Mouse (Mus musculus): Measurements from ENCODE around the gene Agbl3.

Agbl3 gene

DNA sequence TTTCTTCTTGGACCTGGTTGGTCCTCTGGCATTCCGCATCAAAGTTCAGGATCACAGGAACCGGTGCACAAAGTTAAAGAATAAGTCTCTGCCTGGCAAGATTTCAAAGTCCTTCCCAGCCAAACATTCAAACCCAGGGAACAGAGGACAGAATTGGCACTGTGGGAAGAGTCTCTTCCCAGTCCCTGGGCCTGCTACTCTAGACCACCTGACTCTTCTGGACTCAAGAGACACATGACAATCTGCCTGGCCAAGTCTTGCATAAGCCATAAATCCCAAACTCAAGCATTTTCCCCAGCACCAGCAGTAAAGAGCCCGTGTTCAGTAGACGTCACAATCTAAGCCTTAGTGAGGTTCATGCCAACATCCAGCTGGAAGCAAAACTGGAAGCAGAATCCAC lies 126.4 kb downstream of the Agbl3 start:
- DNase-seq (ENCODE audit: low spot score) = no peak

DNA sequence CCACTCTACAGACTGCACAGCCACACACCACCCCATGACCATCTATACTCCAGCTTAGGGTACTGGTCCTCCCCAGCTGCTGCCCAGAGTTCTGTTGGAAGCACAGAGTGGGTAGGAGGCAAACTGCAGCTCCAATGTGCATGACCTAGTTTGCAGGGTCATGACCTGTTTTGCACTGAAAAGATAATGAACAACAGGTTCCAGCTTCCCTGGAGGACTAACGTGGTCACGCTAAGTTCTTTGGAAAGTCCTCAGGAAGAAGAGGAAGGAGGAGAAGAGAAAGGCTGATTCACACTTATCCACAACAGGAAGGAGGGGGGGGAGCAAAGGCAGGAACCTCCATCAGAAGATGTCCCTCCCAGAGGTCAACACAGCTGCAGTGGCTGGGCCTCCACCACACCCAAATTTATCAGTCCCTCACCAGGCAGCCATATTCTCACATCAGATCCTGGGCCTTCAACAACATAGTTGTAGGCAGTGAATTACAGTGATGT lies 126.9 kb downstream of the Agbl3 start:
- DNase-seq (ENCODE audit: low spot score) = no peak

DNA sequence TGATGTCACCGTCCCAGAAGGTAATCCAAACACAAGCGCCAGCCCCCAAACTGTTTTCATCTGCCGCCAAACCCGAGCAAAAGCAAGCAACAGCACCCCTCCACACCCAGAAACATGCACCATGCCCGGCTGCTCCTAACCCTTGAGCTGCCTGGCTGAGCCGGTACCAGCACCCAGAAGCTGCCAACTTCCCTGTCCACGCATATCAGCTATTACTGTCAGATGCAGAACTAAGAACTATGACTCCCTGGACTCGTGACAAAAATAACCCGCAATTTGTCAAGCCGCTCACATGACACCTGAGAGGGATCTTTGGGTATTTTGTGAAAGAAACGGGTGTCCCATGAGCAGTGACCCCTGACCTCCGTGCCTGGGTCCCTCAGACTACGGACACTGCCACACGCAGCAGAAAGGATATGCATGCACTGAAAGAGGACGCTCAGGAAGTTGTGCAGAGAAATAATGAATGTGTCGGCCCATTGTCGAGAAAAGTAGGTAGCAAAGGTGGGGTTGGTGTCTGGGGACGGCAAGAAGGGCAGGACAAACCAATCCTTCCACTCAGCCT lies 127.5 kb downstream of the Agbl3 start:
- DNase-seq (ENCODE audit: low spot score) = no peak
